Mouse (Mus musculus): Measurements from ENCODE around the gene Slfn9.
"Not testable (repeated sequence)": the region's sequence is repeated elsewhere in the genome, so short reads cannot be mapped to it uniquely, and the experiment has no call there.

The Slfn9 gene

DNA sequence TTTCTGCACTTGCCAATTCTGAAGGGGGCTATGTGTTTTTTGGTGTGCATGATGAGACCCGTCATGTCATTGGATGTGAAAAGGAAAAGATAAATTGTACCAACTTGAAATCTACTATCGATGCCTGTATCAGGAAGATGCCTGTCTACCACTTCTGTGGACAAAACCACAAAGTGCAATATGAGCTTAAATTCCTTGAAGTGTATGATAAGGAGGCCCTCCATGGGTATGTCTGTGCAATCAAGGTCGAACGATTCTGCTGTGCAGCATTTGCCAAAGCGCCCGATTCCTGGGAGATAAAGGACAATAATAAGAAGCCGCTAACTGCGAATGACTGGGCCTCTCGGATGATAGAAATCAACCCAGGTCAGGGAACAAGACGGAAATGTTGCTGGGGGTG is 34.7 kb downstream of the Slfn9 start:
- DNase-seq (ENCODE audit: low read depth, low spot score), result no peak

DNA sequence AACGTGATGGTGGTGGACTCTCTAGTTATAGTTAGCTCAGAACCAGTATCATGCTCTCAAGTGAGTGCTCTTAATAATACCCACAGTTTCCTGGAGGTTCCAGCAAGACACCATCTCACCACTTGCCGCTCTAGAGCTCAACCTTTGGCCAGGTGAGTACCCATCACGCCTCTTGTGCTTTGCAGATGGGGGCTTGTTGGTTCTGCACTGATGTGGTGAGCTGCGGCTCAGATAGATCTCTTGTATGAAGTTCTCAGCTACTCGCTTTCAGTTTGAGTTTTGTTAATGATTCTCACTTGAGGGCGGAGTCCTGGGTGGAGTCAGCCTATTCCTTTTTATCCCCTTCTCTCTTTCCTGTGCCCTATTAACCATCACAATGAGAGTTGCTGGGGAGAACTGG is 37.0 kb downstream of the Slfn9 start:
- no peak for DNase-seq (ENCODE audit: low read depth, low spot score)

DNA sequence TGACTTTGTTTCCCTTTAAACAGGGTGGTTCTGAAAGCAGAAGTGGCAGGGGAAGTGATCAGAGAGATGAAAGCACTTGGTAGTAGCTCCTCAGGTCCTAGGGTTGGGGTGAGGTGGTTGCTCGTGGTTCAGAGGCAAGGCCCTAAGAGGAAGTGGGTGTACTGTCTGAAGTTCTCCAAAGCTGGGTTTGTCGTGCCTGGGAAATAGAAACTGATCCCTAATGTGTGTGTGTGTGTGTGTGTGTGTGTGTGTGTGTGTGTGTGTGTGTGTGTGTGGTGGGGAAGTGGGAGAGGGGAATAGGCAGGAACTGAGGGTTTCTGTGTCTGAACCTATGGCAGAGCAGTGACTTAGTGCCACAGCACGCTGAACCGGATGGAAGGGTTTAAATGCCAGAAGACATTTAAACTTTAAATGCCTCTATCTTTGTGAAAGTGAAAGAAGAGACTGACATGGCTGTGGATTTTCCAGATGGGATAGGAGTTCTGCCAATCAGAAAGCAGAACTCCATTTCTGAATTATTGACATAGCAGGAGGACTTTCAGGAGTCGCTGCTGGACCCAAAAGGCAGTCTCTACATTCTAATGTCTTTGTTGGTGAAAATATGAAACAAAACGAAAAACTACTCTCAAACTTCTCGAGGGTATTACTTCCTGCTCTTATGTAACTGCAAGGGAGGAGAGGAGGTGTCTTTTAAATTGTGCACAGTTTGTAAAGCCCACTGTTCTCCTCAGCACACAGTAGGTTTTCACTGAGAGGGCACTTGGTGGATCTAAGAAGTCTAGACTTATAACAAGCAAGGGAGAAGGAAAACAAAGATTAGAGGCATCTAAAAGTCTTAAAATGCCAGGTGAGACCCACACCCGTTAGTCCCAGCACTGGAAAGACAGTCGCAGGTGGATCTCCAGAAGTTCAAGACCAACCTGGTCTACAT is 38.8 kb downstream of the Slfn9 start:
- DNase-seq (ENCODE audit: low read depth, low spot score), result no peak

DNA sequence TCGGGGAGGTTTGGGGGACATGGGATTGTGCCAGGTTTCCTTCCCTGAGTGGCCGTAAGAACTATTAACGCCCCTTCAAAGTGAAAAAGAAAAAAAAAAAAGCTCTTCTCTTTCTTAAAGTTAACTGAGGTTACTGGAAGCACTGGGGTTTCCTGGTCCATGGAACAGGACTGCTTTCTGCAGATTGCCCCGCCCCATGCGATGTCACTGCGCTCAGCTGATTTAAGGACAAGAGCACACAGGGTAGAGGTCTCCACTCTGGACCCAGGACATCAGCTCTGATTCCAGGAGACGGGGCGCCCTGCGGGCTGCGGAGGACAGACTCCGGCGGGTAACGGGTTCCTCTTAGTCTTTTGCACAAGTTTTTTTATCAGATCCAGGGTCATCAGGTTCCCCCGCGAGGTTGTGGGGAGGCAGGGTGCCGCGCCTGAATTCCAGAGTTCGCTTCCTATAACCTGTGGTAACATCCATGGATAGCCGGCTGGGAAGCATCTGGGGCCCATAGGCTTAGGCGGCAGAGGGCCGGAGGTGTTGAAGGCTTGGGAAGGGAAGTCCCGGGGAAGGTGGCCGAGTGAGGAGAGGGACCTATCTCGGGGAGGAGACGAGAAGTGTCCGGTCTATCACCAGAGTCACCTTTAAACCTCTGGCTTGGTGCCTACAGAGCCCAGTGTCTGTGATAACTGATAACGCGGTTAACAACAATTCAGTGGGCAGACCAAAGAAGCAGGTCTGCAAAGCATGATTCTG is 39.6 kb downstream of the Slfn9 start:
- DNase-seq (ENCODE audit: low read depth, low spot score), result no peak

DNA sequence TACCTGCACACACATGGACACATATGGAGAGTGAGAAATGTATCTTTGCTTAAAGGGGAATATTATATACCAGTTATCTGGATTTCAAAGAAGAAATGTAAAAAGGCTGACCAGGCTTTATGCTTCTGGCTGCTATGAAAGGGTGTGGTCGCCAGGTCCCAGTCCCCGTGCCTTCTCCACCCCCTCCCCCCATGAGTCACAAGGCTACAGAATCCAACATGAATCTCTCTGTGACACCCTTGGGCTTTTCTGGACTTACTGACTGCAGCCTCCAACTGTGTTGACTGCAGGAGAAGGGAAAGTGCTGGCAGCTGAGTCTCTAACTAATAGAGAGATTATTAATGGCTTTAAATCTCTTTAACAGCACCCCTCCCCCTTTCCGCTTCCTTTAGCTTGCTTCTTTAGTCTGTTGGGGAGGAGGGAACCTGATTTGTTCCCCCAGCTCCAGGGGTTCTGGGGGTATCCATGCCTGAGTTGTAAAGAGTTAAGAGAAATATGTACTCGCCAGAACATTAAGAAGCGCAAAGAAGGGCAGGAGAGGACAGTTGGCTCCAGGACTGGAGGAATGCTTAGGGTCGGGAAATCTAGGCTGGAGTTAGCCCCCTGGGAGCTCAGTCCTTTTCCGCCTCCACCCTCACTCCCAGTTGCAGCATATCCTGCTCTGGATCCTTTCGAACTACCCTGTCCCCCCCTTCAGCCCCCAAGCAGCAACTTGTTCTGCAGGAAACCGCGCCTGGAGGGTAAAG is 40.7 kb downstream of the Slfn9 start, which contains the start of gene Slfn5:
Slfn5 (plus strand) TSS at position 614 of the 746 bp plus-strand sequence.
- DNase-seq (ENCODE audit: low read depth, low spot score), result no peak

DNA sequence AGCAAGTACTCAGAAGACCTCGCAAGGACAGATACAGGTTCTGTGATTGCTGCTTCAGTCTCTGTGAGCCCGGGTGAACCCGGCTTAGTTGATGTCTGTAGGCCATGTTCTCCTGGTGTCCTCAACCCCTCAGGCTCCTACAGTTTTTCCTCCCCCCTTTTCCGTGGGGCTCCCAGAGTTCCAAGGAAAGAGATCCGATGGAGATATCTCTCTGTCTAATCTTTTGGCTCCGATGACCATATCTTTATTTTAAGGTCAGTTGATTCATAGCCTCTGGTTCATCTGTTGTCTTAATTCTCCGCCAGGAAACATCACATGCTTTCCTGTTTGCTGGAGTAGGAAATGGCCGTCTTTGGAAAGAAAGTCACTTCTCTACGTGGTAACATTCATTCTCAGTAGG is 42.6 kb downstream of the Slfn9 start:
- DNase-seq (ENCODE audit: low read depth, low spot score), result no peak

DNA sequence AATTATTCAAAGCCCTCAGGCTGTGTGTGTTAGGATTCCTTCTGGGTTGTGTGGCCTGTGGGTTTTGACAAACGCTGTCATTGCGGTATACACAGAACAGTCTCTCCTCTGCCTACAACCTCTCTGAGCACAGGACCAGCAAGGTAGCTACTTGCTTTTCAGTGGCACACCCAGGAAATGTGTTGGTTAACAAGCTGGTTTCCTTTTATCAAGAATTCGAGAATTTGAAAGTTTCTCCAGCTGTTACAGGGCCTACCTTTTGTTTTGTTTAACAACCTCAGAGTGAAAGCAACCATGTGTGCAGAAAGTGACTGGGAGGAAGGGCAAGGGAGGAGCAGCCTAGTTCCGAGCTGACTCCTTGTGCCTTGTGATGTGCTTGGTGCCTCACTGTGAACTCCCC is 44.2 kb downstream of the Slfn9 start:
- DNase-seq (ENCODE audit: low read depth, low spot score), result no peak

DNA sequence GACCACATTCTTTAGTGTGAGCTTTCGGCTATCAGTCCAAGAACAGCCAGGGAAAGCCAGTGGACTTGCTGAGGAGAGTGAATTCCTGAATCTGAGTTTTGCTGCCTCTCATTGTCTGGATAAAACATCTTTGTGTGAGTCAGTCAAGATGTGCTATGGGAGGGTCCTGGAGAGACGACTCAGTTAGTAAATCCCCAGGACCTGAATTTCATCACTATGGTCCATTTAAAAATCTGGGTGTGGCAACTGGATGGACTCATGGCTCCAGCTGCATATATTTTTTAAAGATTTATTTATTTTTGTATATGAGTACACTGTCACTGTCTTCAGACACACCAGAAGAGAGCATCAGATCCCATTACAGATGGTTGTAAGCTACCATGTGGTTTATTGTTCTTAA is 46.0 kb downstream of the Slfn9 start:
- no peak for DNase-seq (ENCODE audit: low read depth, low spot score)

DNA sequence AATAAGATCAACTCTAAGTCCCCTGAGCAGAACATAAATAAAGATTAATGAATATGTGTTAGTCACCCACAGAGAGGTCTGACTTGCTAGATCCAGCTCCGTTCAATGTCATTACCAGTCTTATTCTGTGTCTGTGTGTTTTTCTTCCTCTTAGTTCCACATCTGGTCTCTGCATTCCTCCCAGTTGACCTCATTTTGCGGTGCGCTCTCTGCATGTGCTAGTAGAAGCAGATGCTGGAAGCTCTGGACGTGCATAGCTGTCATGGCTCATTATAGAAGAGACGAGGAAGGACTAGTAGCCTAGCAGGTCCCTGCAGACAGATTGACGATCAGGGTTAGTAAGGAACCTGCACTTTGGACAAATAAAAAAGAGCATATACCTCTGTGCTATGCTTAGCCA is 48.3 kb downstream of the Slfn9 start:
- DNase-seq (ENCODE audit: low read depth, low spot score), result no peak

DNA sequence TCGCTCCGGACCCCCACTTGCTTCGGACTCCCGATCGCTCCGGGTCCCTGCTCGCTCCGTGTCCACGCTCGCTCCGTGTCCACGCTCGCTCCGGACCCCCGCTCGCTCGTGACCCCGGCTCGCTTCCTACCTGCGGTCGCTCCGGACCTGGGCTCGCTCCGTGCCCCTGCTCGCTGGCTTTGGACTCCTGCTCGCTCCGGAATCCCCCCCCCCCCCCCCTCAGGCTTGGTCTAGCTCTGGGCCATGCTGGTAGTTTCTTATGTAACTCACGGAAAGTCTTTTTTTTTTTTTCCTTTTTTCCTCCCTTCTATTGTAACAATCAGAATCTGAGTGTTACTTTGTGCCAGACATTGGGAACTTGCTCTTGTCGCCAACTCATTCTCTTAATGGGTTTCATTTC is 58.4 kb downstream of the Slfn9 start:
- DNase-seq (ENCODE audit: low read depth, low spot score), result no peak

DNA sequence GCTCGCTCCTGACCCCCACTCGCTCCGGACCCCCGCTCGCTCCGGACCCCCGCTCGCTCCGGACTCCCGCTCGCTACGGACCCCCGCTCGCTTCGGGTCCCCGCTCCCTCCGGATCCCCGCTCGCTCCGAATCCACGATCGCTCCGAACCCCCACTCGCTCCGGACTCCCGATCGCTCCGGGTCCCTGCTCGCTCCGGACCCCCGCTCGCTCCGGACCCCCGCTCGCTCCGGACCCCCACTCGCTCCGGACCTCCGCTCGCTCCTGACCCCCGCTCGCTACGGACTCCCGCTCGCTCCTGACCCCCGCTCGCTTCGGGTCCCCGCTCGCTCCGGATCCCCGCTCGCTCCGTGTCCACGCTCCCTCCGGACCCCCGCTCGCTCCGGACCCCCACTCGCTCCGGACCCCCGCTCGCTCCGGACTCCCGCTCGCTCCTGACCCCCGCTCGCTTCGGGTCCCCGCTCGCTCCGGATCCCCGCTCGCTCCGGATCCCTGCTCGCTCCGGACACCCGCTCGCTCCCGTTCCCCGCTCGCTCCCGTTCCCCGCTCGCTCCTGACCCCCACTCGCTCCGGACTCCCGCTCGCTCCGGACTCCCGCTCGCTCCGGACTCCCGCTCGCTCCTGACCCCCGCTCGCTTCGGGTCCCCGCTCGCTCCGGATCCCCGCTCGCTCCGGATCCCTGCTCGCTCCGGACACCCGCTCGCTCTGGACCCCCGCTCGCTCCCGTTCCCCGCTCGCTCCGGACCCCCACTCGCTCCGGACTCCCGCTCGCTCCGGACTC is 59.8 kb downstream of the Slfn9 start:
- DNase-seq (ENCODE audit: low read depth, low spot score), result not testable (repeated sequence)

DNA sequence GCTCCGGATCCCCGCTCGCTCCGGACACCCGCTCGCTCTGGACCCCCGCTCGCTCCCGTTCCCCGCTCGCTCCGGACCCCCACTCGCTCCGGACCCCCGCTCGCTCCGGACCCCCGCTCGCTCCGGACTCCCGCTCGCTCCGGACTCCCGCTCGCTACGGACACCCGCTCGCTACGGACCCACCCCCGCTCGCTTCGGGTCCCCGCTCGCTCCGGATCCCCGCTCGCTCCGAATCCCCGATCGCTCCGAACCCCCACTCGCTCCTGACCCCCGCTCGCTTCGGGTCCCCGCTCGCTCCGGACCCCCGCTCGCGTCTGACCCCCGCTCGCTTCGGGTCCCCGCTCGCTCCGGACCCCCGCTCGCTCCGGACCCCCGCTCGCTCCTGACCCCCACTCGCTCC is 60.5 kb downstream of the Slfn9 start:
- not testable (repeated sequence) for DNase-seq (ENCODE audit: low read depth, low spot score)

DNA sequence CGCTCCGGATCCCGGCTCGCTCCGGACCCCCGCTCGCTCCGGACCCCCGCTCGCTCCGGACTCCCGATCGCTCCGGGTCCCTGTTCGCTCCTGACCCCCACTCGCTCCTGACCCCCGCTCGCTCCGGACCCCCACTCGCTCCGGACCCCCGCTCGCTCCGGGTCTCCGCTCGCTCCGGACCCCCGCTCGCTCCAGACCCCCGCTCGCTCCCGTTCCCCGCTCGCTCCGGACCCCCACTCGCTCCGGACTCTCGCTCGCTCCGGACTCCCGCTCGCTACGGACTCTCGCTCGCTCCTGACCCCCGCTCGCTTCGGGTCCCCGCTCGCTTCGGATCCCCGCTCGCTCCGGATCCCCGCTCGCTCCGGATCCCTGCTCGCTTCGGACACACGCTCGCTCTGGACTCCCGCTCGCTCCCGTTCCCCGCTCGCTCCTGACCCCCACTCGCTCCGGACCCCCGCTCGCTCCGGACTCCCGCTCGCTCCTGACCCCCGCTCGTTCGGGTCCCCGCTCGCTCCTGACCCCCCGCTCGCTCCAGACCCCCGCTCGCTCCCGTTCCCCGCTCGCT is 61.2 kb downstream of the Slfn9 start:
- not testable (repeated sequence) for DNase-seq (ENCODE audit: low read depth, low spot score)

DNA sequence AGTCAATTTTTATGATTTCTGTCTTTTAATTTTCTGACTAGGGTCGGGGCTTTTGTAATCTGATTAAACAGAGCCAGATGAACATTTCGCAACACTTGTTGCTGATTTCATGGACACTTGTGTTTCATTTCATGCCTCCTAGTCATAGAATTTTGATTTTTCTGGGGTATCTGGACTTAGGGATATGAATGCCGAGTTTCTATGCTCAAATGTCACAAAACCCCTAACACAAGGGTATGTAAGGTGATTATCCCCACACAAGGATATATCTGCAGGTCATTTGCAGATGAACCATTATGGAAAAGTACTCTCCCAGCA is 62.0 kb downstream of the Slfn9 start:
- DNase-seq (ENCODE audit: low read depth, low spot score), result no peak

DNA sequence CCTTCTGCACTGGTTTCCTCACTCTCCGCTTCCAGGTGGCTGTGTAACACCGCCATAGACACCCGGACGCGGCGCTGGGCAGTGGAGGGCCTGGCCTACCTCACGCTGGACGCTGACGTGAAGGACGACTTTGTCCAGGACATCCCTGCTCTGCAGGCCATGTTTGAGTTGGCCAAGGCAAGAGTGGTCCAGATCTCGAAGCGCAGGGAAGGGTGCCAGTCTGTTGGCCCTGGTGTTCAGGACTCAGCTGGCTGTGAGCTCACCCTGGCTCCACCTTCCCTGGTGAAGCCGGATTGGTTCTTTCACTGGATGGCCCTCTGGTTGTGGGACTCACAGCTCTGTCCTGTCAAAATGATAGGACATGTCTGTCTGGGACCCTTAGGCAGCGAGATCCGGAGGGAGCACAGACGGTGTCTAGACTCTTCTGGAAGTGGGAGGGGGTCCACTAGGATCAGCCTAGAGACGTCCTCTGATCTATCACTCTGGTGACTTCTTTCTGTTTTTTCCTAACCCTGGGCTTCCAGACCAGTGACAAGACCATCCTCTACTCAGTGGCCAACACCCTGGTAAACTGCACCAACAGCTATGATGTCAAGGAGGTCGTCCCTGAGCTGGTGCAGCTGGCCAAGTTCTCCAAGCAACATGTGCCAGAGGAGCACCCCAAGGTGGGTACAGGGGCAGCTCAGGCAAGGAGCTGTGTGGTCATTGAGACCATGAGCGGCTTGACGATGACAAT is 62.6 kb downstream of the Slfn9 start:
- DNase-seq (ENCODE audit: low read depth, low spot score), result no peak
